Mouse (Mus musculus): ENCODE results near the gene Rfx4.

GRCm38 (mm10) chr10:84711940-84712339 lies 43.9 kb upstream of the Rfx4 start:
- TF ChIP-seq USF1 (IDR thresholded peaks at IDR 0.05; ENCODE audit: low read depth) (no peak), MAX (IDR thresholded peaks at IDR 0.05) (no peak), CTCF (IDR thresholded peaks at IDR 0.05; ENCODE audit: control insufficient read depth, insufficient read depth, insufficient read length) (no peak), MYOG (IDR thresholded peaks at IDR 0.05; ENCODE audit: control insufficient read depth, extremely low read depth, insufficient read length) (no peak), MYOD1 (IDR thresholded peaks at IDR 0.05; ENCODE audit: control insufficient read depth, insufficient read length, low read depth) (no peak), CEBPB (IDR thresholded peaks at IDR 0.05; ENCODE audit: low read depth) (no peak), FOSL1 (IDR thresholded peaks at IDR 0.05; ENCODE audit: insufficient read depth, low read length, poor library complexity, severe bottlenecking) (no peak)

Data from C2C12 (cell line).